Mouse (Mus musculus): ENCODE measurements around the gene Prdm13. TPM values are rescaled to one million over a fixed set of nuclear protein-coding genes. Genes with fewer than 3 reads are reported as not detected.

Gene Prdm13
- not detected in 2 replicates for polyA plus RNA-seq (2015; fragmentation: Nextera tagmentation; extraction: Ambion mirVana)

DNA sequence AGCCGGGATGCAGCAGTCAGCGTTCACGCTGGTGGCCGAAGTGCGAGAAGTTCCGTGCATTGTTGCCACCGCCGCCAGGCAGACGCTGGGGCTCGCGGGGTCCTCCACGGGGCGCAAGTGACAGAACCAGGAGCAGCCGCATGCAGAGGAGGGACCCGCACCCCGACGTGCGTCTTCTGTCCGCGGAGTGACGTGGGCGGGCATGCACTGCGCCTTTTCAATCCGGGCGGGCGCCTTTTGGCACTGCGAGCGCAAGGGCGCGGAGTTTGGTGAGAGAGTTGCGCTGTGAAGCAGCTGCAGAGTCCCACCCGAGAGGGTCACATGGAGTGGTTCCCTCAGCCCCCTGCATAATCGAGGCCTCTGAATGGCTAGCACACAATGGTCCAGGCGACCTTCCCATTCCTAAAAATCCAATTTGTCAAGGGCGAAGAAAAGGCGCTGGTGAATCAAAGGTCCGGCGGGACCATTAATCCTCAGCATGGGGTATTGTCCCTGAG, at the start of gene Prdm13:
Gene Prdm13 (minus strand): TSS at position 369 of the 497 bp plus-strand sequence.
- ATAC-seq (ENCODE audit: insufficient number of reproducible peaks, low FRiP score, low TSS enrichment, low read depth) = no peak
- Histone ChIP-seq H3K27ac (no peak within 1 kb of the TSS), H3K36me3 (no peaks in the 10 kb centered on the region), H3K4me3 (no peak within 1 kb of the TSS), H3K9ac (no peak within 1 kb of the TSS), H3K4me1 (peaks cover 18% of the 10 kb centered on the region), H3K9me3 (no peaks in the 10 kb centered on the region), H3K27me3 (peaks cover 98% of the 10 kb centered on the region), H3K4me2 (0 out of 2 replicates have a peak within 1 kb of the TSS, but pooled peaks have one; percentile 7)
- under 1% methylated on average over 38 of the region's 38 CpGs for WGBS

GRCm38 (mm10) chr4:21727615-21728165, 41.9 kb upstream of the Prdm13 start, which contains the start of gene Ccnc:
Ccnc (plus strand) TSS chr4:21727701.
- peaks cover under 1% of the 10 kb centered on the region for H3K36me3 ChIP-seq
- H3K4me1 ChIP-seq = peaks cover 6% of the 10 kb centered on the region; the same call in 1 of the 2 replicates
- peak within 1 kb of the TSS; percentile 81 for H3K27ac ChIP-seq
- peak; percentile 95 for ATAC-seq (ENCODE audit: insufficient number of reproducible peaks, low FRiP score, low TSS enrichment, low read depth)
- H3K4me3 ChIP-seq = peak within 1 kb of the TSS; percentile 66
- no peaks in the 10 kb centered on the region for H3K27me3 ChIP-seq
- peak within 1 kb of the TSS; percentile 62 for H3K9ac ChIP-seq
- peak within 1 kb of the TSS; percentile 67 for H3K4me2 ChIP-seq
- no peaks in the 10 kb centered on the region for H3K9me3 ChIP-seq
- under 1% methylated on average over 37 of the region's 37 CpGs for WGBS

DNA sequence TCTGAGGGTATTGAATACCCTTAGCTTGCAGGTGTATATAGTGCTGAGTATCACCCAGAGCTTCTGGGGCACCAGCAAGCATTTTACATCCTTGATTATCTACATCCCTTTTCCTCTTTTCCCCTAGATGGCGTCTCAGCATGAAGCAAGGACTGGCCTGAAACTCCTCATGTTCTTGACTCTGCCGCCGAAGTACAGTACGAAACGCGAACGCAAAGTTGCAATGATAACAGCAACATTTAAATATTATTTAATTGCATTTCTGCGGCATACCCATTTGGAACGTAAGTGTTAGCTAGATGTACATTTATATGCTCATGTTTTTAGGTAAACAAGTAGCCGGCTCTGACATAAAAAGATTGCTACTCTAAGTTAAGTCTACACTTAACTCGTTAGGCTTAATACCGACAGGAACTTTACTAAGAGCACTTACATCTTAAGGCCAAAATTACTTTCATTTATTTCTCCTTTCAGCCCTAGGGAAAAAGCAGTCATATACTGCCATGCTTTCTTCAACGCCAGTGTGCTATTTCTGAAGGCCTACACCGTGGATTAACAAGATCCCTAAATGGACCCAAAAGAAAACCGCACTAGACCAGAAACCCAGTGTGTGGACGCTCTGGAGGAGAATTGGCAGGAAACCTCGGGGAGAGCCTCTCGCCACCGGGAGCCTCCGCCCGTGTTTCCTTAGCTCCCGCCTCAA, 41.3 kb upstream of the Prdm13 start:
- ATAC-seq (ENCODE audit: insufficient number of reproducible peaks, low FRiP score, low TSS enrichment, low read depth) = peak; percentile 44; the same call in 1 of the 2 replicates
- no peak overlapping the region for H3K9ac ChIP-seq
- under 1% methylated on average over 22 of the region's 22 CpGs for WGBS
- H3K36me3 ChIP-seq = no peaks in the 10 kb centered on the region
- peak overlapping the region; percentile 67 for H3K4me2 ChIP-seq
- H3K27me3 ChIP-seq = no peaks in the 10 kb centered on the region
- peak overlapping the region; percentile 66 for H3K4me3 ChIP-seq
- peaks cover 6% of the 10 kb centered on the region; the same call in 1 of the 2 replicates for H3K4me1 ChIP-seq
- H3K27ac ChIP-seq = peak overlapping the region; percentile 81
- H3K9me3 ChIP-seq = no peaks in the 10 kb centered on the region

GRCm38 (mm10) chr4:21722752-21723334, 37.1 kb upstream of the Prdm13 start:
- H3K27ac ChIP-seq = no peak overlapping the region
- H3K27me3 ChIP-seq = no peaks in the 10 kb centered on the region
- no peaks in the 10 kb centered on the region for H3K9me3 ChIP-seq
- no peak overlapping the region for H3K4me3 ChIP-seq
- 58% methylated on average over 7 of the region's 7 CpGs for WGBS
- ATAC-seq (ENCODE audit: insufficient number of reproducible peaks, low FRiP score, low TSS enrichment, low read depth) = no peak
- no peaks in the 10 kb centered on the region for H3K36me3 ChIP-seq
- no peaks in the 10 kb centered on the region for H3K4me1 ChIP-seq
- H3K9ac ChIP-seq = no peak overlapping the region
- H3K4me2 ChIP-seq = no peak overlapping the region

GRCm38 (mm10) chr4:21712147-21712546, 26.4 kb upstream of the Prdm13 start:
- Histone ChIP-seq H3K9ac (no peak overlapping the region), H3K4me2 (no peak overlapping the region), H3K4me1 (no peaks in the 10 kb centered on the region), H3K9me3 (no peaks in the 10 kb centered on the region), H3K27me3 (no peaks in the 10 kb centered on the region; the same call in 1 of the 2 replicates), H3K36me3 (no peaks in the 10 kb centered on the region), H3K27ac (no peak overlapping the region), H3K4me3 (no peak overlapping the region)
- ATAC-seq (ENCODE audit: insufficient number of reproducible peaks, low FRiP score, low TSS enrichment, low read depth) = peak; percentile 82
- 6% methylated on average over 13 of the region's 13 CpGs for WGBS

DNA sequence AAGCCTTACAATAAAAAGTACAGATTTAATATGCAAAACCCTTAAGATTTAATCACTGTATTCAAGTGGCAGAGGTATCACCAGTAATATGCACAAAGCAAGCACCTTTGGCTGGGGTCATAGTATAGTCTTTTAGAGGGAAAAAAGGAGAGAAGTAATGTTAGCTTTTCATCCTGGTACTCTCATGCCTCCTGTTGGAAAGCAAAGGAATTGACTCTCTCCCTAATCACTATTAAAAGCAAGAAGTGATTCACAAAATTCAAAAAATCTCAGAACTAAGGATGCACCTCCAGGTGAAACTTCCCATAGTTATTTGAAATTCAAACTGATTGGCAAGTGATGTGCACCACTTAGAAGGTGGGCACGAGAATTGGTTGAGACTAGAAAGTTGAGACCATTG, 19.3 kb upstream of the Prdm13 start:
- Histone ChIP-seq H3K4me2 (no peak overlapping the region), H3K4me3 (no peak overlapping the region), H3K27ac (no peak overlapping the region), H3K9ac (no peak overlapping the region), H3K36me3 (no peaks in the 10 kb centered on the region), H3K27me3 (no peaks in the 10 kb centered on the region; the same call in 1 of the 2 replicates), H3K9me3 (no peaks in the 10 kb centered on the region), H3K4me1 (no peaks in the 10 kb centered on the region)
- WGBS = 55% methylated on average over 1 of the region's 1 CpGs
- ATAC-seq (ENCODE audit: insufficient number of reproducible peaks, low FRiP score, low TSS enrichment, low read depth) = no peak

- Histone ChIP-seq H3K4me1 (no peaks in the 10 kb centered on the region), H3K9ac (no peak overlapping the region), H3K4me3 (no peak overlapping the region), H3K4me2 (no peak overlapping the region), H3K27me3 (peaks cover 36% of the 10 kb centered on the region), H3K27ac (no peak overlapping the region), H3K9me3 (no peaks in the 10 kb centered on the region), H3K36me3 (no peaks in the 10 kb centered on the region)
- WGBS = 43% methylated on average over 7 of the region's 7 CpGs
- no peak for ATAC-seq (ENCODE audit: insufficient number of reproducible peaks, low FRiP score, low TSS enrichment, low read depth)
These were observed 10.0 kb upstream of the Prdm13 start for GRCm38 (mm10) chr4:21695638-21696254.

DNA sequence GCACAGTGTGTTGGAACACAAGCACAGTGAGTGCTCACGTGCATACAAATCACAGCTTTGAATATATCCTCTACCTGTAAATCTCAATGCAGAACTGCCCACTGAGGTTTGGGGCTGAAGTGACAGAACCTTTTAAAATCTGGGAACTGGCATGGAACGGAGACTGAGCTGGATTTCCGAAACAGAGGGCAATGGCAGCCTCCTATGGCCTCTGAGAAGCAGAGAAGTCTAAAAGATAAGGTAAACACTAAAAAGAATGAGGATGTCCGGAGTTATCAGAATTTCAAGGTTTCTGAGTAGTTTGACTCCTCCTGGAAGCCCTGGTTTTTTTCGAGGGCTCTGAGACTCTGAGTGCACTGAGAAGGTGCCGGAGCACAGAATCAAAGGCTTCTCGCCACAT, 4.5 kb upstream of the Prdm13 start:
- H3K36me3 ChIP-seq = no peaks in the 10 kb centered on the region

GRCm38 (mm10) chr4:21689492-21689941, 3.8 kb upstream of the Prdm13 start:
- Histone ChIP-seq H3K4me3 (no peak overlapping the region), H3K4me1 (peaks cover 18% of the 10 kb centered on the region), H3K9ac (no peak overlapping the region), H3K27me3 (peaks cover 87% of the 10 kb centered on the region), H3K4me2 (peak overlapping the region; percentile 90; the same call in 1 of the 2 replicates), H3K27ac (no peak overlapping the region), H3K9me3 (no peaks in the 10 kb centered on the region), H3K36me3 (no peaks in the 10 kb centered on the region)
- no peak for ATAC-seq (ENCODE audit: insufficient number of reproducible peaks, low FRiP score, low TSS enrichment, low read depth)
- WGBS = under 1% methylated on average over 18 of the region's 18 CpGs

More for the DNA sequence above, 4.5 kb upstream of the Prdm13 start:
- Histone ChIP-seq H3K27me3 (peaks cover 86% of the 10 kb centered on the region), H3K9me3 (no peaks in the 10 kb centered on the region), H3K4me3 (no peak overlapping the region), H3K4me1 (peaks cover 18% of the 10 kb centered on the region), H3K27ac (no peak overlapping the region), H3K9ac (no peak overlapping the region), H3K4me2 (no peak overlapping the region)
- WGBS = 9% methylated on average over 7 of the region's 7 CpGs
- no peak for ATAC-seq (ENCODE audit: insufficient number of reproducible peaks, low FRiP score, low TSS enrichment, low read depth)

DNA sequence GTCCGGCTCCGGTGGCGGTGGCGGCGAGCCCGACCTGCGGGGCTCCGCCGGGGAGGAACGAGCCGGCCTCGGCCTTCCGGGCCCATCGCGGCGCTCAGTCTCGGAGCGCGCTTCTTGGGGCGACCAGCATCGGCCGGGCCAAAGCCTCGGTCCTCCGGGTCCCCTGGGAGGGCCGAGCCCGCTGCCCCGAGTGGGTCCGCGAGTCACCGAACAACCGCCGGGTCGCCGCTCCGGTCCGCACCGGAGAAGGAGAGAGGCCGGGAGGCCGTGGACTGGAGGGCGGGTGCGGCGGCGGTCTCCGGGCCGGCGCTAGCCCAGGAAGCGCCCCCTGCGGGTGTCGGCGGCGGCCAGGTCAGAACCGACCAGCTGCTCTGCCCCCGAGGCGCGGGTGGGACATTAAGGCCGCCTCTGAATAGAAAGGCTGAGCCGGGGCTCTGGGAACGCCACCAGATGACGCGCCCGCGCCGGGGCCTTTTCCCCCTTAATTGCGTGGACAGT, 3.0 kb upstream of the Prdm13 start:
- Histone ChIP-seq H3K27me3 (peaks cover 93% of the 10 kb centered on the region), H3K4me2 (peak overlapping the region; percentile 90), H3K4me3 (peak overlapping the region; percentile 49), H3K27ac (no peak overlapping the region), H3K9me3 (no peaks in the 10 kb centered on the region), H3K4me1 (peaks cover 18% of the 10 kb centered on the region), H3K9ac (peak overlapping the region; percentile 31), H3K36me3 (no peaks in the 10 kb centered on the region)
- ATAC-seq (ENCODE audit: insufficient number of reproducible peaks, low FRiP score, low TSS enrichment, low read depth) = no peak
- 1% methylated on average over 54 of the region's 64 CpGs for WGBS

All from limb, embryonic 15.5 days (tissue).